Mouse (Mus musculus): ENCODE results near the gene Ccdc153. TPM values are rescaled to one million over a fixed set of nuclear protein-coding genes. Genes with fewer than 3 reads are reported as not detected.
A peak's percentile ranks its signal among the peaks of the same experiment; 100 is the strongest.

The Ccdc153 gene
- polyA plus RNA-seq, 1 experiment from 2014 or later: not detected

GRCm38 (mm10) chr9:44266478-44267226 lies 26.2 kb downstream of the Ccdc153 start:
- Histone ChIP-seq H3K27ac (no peak overlapping the region), H3K9ac (no peak overlapping the region), H3K27me3 (replicated peaks) (no peaks in the 10 kb centered on the region; the same call in 1 of the 2 replicates), H3K4me3 (no peak overlapping the region), H3K36me3 (no peaks in the 10 kb centered on the region), H3K4me2 (replicated peaks) (no peak overlapping the region), H3K4me1 (peaks cover 10% of the 10 kb centered on the region; the same call in 1 of the 2 replicates), H3K9me3 (no peaks in the 10 kb centered on the region)
- WGBS: 66% methylated on average over 8 of the region's 8 CpGs
- no peak for ATAC-seq (ENCODE audit: low FRiP score, low read depth)

GRCm38 (mm10) chr9:44267319-44268026 lies 27.0 kb downstream of the Ccdc153 start:
- H3K9me3 ChIP-seq: no peaks in the 10 kb centered on the region
- peak overlapping the region; percentile 75 for H3K4me2 ChIP-seq (replicated peaks)
- peak; percentile 43 for ATAC-seq (ENCODE audit: low FRiP score, low read depth)
- H3K4me1 ChIP-seq: peaks cover 10% of the 10 kb centered on the region; the same call in 1 of the 2 replicates
- H3K4me3 ChIP-seq: peak overlapping the region; percentile 42
- 10% methylated on average over 23 of the region's 23 CpGs for WGBS
- peak overlapping the region; percentile 68 for H3K9ac ChIP-seq
- no peak overlapping the region for H3K27ac ChIP-seq
- H3K27me3 ChIP-seq (replicated peaks): no peaks in the 10 kb centered on the region; the same call in 1 of the 2 replicates
- no peaks in the 10 kb centered on the region for H3K36me3 ChIP-seq

- Histone ChIP-seq H3K4me3 (peak overlapping the region; percentile 42), H3K36me3 (no peaks in the 10 kb centered on the region), H3K27ac (no peak overlapping the region), H3K4me1 (peaks cover 10% of the 10 kb centered on the region; the same call in 1 of the 2 replicates), H3K9ac (peak overlapping the region; percentile 68), H3K9me3 (no peaks in the 10 kb centered on the region), H3K4me2 (replicated peaks) (peak overlapping the region; percentile 75), H3K27me3 (replicated peaks) (no peaks in the 10 kb centered on the region; the same call in 1 of the 2 replicates)
- ATAC-seq (ENCODE audit: low FRiP score, low read depth): peak; percentile 84
- WGBS: 7% methylated on average over 28 of the region's 28 CpGs
Measured at GRCm38 (mm10) chr9:44268027-44268360, 27.5 kb downstream of the Ccdc153 start.

DNA sequence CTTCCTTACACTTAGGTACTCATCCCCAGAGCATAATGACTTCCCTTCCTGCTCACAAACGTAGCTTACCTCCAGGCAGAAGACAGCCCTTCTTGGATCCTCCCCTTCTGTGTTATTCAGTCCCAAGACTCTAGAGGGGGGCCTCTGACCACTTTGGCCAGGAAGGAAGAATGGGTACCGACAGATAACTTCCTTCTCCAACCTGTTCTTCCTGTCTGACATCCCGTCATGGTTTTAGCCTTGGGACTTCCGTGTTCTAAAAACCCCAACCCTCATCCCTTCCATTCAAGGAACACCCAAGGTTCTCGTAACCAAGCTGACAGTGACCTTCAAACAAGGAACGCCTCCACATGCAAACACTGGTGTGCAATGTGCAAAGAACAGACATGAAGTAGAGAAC lies 28.0 kb downstream of the Ccdc153 start, which contains the start of gene Nlrx1:
Gene Nlrx1 (minus strand): TSS at position 168 of the 400 bp plus-strand sequence.
- H3K36me3 ChIP-seq: no peaks in the 10 kb centered on the region
- H3K9me3 ChIP-seq: no peaks in the 10 kb centered on the region
- peak within 1 kb of the TSS; percentile 68 for H3K9ac ChIP-seq
- WGBS: 86% methylated on average over 6 of the region's 6 CpGs
- no peak within 1 kb of the TSS for H3K27ac ChIP-seq
- ATAC-seq (ENCODE audit: low FRiP score, low read depth): no peak; the same call in 1 of the 2 replicates
- peak within 1 kb of the TSS; percentile 42 for H3K4me3 ChIP-seq
- peaks cover 10% of the 10 kb centered on the region; the same call in 1 of the 2 replicates for H3K4me1 ChIP-seq
- H3K27me3 ChIP-seq (replicated peaks): no peaks in the 10 kb centered on the region; the same call in 1 of the 2 replicates
- peak within 1 kb of the TSS; percentile 75 for H3K4me2 ChIP-seq (replicated peaks)

GRCm38 (mm10) chr9:44269077-44269476 lies 28.6 kb downstream of the Ccdc153 start:
- no peak overlapping the region for H3K4me2 ChIP-seq (replicated peaks)
- no peak overlapping the region for H3K4me3 ChIP-seq
- H3K27me3 ChIP-seq (replicated peaks): no peaks in the 10 kb centered on the region
- ATAC-seq (ENCODE audit: low FRiP score, low read depth): no peak
- WGBS: 82% methylated on average over 3 of the region's 3 CpGs
- no peak overlapping the region for H3K9ac ChIP-seq
- no peaks in the 10 kb centered on the region for H3K9me3 ChIP-seq
- no peak overlapping the region for H3K27ac ChIP-seq
- H3K36me3 ChIP-seq: 0 out of 2 replicates have a peak, but pooled peaks cover 1% of the 10 kb centered on the region
- H3K4me1 ChIP-seq: peaks cover 10% of the 10 kb centered on the region; the same call in 1 of the 2 replicates

- Histone ChIP-seq H3K4me3 (no peak overlapping the region), H3K9ac (no peak overlapping the region), H3K4me2 (replicated peaks) (no peak overlapping the region), H3K27me3 (replicated peaks) (no peaks in the 10 kb centered on the region), H3K27ac (no peak overlapping the region), H3K9me3 (no peaks in the 10 kb centered on the region), H3K36me3 (peaks cover 9% of the 10 kb centered on the region; the same call in 1 of the 2 replicates), H3K4me1 (peaks cover 10% of the 10 kb centered on the region; the same call in 1 of the 2 replicates)
- WGBS: 87% methylated on average over 4 of the region's 4 CpGs
- ATAC-seq (ENCODE audit: low FRiP score, low read depth): no peak
Measured at GRCm38 (mm10) chr9:44269973-44270372, 29.5 kb downstream of the Ccdc153 start.

- ATAC-seq (ENCODE audit: low FRiP score, low read depth): no peak
- no peak overlapping the region for H3K4me2 ChIP-seq (replicated peaks)
- peaks cover 23% of the 10 kb centered on the region for H3K4me1 ChIP-seq
- peaks cover 8% of the 10 kb centered on the region; the same call in 1 of the 2 replicates for H3K27me3 ChIP-seq (replicated peaks)
- H3K4me3 ChIP-seq: no peak overlapping the region
- H3K36me3 ChIP-seq: peaks cover 31% of the 10 kb centered on the region
- H3K9me3 ChIP-seq: no peaks in the 10 kb centered on the region
- H3K9ac ChIP-seq: no peak overlapping the region
- H3K27ac ChIP-seq: no peak overlapping the region
- 76% methylated on average over 5 of the region's 5 CpGs for WGBS
Measured at GRCm38 (mm10) chr9:44283183-44283582, 42.7 kb downstream of the Ccdc153 start.

GRCm38 (mm10) chr9:44286256-44286850 lies 45.9 kb downstream of the Ccdc153 start:
- Histone ChIP-seq H3K9me3 (no peaks in the 10 kb centered on the region), H3K4me2 (replicated peaks) (peak overlapping the region; percentile 76), H3K4me1 (peaks cover 35% of the 10 kb centered on the region), H3K4me3 (no peak overlapping the region), H3K9ac (peak overlapping the region; percentile 85), H3K27ac (no peak overlapping the region), H3K36me3 (peaks cover 15% of the 10 kb centered on the region), H3K27me3 (replicated peaks) (peaks cover 14% of the 10 kb centered on the region)
- WGBS: 15% methylated on average over 6 of the region's 6 CpGs
- ATAC-seq (ENCODE audit: low FRiP score, low read depth): no peak

DNA sequence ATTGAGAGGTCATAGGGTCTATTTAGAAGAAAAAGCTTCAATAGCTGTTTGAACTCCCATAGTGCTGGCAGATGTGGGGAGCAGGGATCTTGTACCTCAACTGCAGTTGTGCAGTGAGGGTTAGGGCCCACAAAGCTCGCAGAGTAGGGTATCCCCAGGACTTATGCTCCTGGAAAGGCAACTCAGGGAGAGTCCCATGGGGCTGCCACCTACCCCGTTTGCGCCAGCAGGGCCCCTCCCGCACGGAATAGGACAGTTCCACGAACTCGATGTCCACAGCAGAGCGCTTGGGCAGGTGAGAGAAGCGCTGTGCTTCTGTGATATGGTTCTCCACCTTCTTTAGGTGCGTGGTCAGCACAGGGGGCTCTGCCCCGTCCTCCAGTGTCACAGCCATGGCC lies 46.5 kb downstream of the Ccdc153 start:
- ATAC-seq (ENCODE audit: low FRiP score, low read depth): 0 out of 2 replicates have a peak, but pooled peaks have one; percentile 9
- H3K4me2 ChIP-seq (replicated peaks): peak overlapping the region; percentile 76
- WGBS: 5% methylated on average over 11 of the region's 11 CpGs
- peak overlapping the region; percentile 73 for H3K4me3 ChIP-seq
- peaks cover 14% of the 10 kb centered on the region for H3K27me3 ChIP-seq (replicated peaks)
- peak overlapping the region; percentile 85 for H3K9ac ChIP-seq
- H3K27ac ChIP-seq: no peak overlapping the region
- no peaks in the 10 kb centered on the region for H3K9me3 ChIP-seq
- peaks cover 35% of the 10 kb centered on the region for H3K4me1 ChIP-seq
- H3K36me3 ChIP-seq: peaks cover 14% of the 10 kb centered on the region

DNA sequence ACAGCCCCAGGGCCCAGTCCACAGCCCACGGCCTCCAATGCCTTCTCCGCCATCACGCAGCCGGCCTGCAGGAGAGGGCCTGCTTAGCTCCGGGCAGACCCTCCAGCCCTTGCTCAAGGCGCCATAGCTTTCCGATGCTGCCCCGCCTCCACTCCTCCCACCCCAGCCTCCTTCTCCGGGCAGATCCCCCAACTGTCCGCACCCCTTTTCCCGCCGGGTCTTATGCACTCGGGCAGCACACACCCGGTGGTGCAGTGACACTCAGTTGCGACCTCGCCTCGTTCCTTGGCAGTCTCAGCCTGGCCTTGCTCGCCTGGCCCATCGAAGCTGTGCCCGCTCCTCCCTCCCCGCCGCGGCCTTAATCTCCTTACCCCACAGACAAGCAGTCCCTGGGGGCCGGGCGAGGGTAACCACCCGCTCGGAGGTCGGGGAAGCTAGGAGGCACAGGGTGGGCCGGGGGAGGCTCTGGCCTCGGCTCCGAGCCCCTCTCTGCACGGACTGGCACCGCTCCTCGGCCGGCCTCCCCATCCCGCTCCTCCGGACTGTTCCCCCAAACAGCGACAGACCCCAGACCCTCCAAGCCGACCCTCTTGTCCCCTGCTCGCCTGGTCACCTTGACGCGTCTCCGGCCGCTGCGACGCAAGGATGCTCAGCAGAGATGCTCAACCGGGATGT lies 47.1 kb downstream of the Ccdc153 start:
- H3K4me3 ChIP-seq: peak overlapping the region; percentile 73
- H3K27me3 ChIP-seq (replicated peaks): peaks cover 14% of the 10 kb centered on the region
- peaks cover 35% of the 10 kb centered on the region for H3K4me1 ChIP-seq
- H3K9me3 ChIP-seq: no peaks in the 10 kb centered on the region
- peaks cover 17% of the 10 kb centered on the region for H3K36me3 ChIP-seq
- H3K27ac ChIP-seq: peak overlapping the region; percentile 37; the same call in 1 of the 2 replicates
- peak; percentile 55 for ATAC-seq (ENCODE audit: low FRiP score, low read depth)
- peak overlapping the region; percentile 76 for H3K4me2 ChIP-seq (replicated peaks)
- 1% methylated on average over 47 of the region's 47 CpGs for WGBS
- H3K9ac ChIP-seq: peak overlapping the region; percentile 85

GRCm38 (mm10) chr9:44288076-44288958 lies 47.8 kb downstream of the Ccdc153 start, which contains the start of gene Abcg4:
Abcg4 (minus strand) TSS chr9:44288615.
- WGBS: 1% methylated on average over 38 of the region's 38 CpGs

More at GRCm38 (mm10) chr9:44288076-44288958, 47.8 kb downstream of the Ccdc153 start, which contains the start of gene Abcg4:
- Histone ChIP-seq H3K4me3 (peak within 1 kb of the TSS; percentile 73), H3K4me2 (replicated peaks) (peak within 1 kb of the TSS; percentile 76), H3K27me3 (replicated peaks) (peaks cover 14% of the 10 kb centered on the region), H3K9ac (peak within 1 kb of the TSS; percentile 85), H3K9me3 (no peaks in the 10 kb centered on the region), H3K27ac (peak within 1 kb of the TSS; percentile 37; the same call in 1 of the 2 replicates), H3K36me3 (peaks cover 25% of the 10 kb centered on the region), H3K4me1 (peaks cover 35% of the 10 kb centered on the region)
- ATAC-seq (ENCODE audit: low FRiP score, low read depth): peak; percentile 68
